Mouse (Mus musculus): ENCODE measurements at regions not wholly inside any gene's neighbourhood (a gene's known extent, or its start where the extent isn't known, plus 50 kb on each side); places are given as distances from the start of the nearest gene placed in this dataset.
A peak's percentile ranks its signal among the peaks of the same experiment; 100 is the strongest.

GRCm38 (mm10) chr6:81724601-81725545 lies 198.6 kb upstream of the Gcfc2 start:
- no peak for DNase-seq (ENCODE audit: low spot score in 2 of 2)

DNA sequence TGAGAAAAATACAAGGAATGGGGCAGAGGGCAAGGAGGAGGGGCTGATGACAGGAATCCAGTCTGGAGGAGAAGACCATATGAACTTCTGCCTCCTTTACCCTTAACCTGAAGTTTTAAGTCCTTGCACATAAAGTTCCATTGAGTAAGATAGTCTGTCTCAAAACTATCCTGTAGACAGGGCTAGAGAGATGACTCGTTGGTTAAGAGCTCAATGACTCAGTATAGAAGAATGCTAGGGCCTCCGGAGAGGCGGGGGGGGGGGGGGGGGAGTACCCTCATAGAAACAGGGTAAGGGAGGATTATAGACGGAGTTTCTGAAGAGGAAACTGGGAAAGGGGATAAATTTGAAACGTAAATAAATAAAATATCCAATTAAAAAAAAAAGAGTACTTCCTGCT lies 191.8 kb upstream of the Gcfc2 start:
- DNase-seq (ENCODE audit: low spot score in 2 of 2), result no peak

- no peak for DNase-seq (ENCODE audit: low spot score in 2 of 2)
Measured at GRCm38 (mm10) chr6:81733527-81733926, 189.9 kb upstream of the Gcfc2 start.

DNA sequence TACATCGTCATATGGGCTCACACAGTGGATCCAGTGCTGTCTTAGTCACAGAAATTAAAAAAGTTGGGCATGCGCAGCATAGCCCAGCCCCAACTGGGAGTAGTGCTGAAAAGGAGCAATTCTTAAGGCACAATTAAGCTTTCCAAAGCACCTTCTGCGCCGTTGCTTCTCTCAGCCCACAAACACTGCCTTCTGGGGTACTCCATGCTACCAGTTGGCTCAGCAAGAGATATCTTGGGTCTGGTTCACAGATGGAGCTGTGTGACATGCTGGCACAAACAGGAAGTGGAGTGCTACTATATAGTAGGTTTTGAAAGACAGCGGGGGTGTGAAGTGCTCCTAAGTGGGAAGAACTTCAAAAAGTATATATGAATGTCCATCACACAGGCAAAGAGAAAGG lies 185.0 kb upstream of the Gcfc2 start:
- DNase-seq (ENCODE audit: low spot score in 2 of 2), result no peak

DNA sequence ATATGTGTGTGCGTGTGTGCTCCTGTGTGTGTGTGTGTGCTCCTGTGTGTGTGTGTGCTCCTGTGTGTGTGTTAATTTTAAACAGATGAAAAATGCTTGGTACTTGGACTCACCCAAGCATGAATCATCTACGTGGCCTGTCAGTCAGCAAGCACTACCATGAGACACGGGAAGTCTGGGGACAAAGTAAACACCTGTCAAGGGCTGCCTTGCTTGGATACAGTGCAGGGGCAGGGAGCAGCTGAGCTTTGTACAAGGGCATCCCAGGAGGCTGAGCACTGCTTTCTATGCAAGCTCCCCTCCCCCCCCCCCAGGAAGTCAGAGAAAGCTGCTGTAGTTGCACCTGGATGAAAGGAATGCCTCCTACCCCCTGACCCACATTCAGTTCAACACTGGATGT lies 173.8 kb upstream of the Gcfc2 start:
- no peak for DNase-seq (ENCODE audit: low spot score in 2 of 2)

DNA sequence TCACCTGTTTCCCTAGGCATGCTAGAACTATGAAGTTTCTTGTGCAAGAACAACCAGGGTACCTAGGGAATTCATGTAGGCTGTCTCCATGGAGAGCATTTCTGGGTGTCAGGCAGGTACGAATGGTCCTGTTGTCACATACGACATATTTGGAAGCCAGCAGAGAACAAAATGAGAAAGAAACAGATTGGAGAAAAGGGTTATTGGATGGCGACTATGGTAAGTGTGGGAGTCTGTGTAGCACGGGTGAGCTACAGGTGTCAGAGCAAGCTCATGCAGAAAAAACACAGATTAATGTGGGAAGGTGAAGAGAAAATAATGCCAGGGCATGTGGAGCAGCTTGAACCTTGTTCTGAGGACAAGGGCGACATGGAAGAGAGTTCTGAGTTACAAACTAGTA lies 171.8 kb upstream of the Gcfc2 start:
- DNase-seq (ENCODE audit: low spot score in 2 of 2), result no peak

DNA sequence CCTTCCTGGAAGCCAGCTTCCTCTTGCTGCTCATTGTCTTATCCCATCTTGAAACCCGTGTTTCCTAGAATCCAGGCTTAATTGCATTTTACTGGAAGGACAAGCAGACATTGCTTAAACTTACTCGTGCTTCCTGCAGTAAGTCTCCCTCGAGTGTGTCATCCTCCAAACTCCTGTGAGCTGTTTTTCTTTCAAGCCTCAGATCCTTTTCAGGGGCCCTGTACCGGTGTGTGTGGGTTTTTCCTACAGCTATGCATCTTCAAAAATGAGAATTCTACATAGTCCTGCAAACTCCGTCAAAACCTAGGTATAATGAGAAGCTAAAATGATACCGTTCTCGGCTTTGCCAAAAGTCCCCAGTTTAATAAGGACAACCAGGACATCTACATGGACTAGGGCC lies 167.2 kb upstream of the Gcfc2 start:
- no peak for DNase-seq (ENCODE audit: low spot score in 2 of 2)

DNA sequence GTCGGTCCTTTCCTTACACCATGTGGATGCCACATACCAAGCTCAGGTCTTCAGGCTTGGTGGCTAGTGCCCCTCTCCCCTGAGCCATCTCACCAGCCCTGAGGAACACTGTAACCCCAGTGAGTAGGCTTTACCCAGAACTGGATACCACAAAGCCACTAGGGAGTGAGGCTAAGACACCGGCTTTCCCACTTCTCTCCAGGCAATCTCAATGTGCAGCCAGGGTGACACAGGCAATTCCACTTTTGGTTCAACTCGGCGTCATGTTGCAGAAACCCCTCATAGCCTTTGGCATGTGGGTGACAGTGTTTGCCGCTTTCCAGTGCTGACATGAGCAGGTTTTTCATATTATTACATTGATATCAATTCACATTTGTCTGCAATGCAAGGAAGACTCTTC lies 164.6 kb upstream of the Gcfc2 start:
- DNase-seq (ENCODE audit: low spot score in 2 of 2), result no peak

GRCm38 (mm10) chr6:81760181-81760580 lies 163.3 kb upstream of the Gcfc2 start:
- DNase-seq (ENCODE audit: low spot score in 2 of 2), result no peak

GRCm38 (mm10) chr6:81765831-81766230 lies 157.6 kb upstream of the Gcfc2 start:
- no peak for DNase-seq (ENCODE audit: low spot score in 2 of 2)

GRCm38 (mm10) chr6:81766800-81767199 lies 156.7 kb upstream of the Gcfc2 start:
- no peak for DNase-seq (ENCODE audit: low spot score in 2 of 2)

GRCm38 (mm10) chr6:81768669-81769537 lies 154.6 kb upstream of the Gcfc2 start:
- peak in 1 of 2 experiments; percentile 2 for DNase-seq (ENCODE audit: low spot score in 2 of 2)

DNA sequence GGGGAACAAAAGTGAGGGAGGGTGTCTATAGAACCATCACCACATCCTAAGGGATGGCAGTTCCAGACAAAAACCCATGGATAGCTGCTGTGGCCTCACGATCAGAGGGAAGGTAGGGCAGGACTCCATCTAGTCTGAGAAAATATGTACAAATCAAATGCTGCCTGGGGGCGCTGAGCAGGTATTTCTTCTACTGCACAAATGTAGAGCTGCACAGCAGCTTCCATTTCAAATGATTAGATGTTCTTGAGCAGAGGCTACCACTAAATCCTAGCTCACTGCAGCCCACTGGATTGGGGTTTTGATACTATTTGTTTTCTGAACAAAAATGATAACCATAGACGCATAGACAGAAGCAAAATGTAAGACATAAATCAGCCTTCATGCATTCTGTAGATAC lies 153.2 kb upstream of the Gcfc2 start:
- DNase-seq (ENCODE audit: low spot score in 2 of 2), result no peak

DNA sequence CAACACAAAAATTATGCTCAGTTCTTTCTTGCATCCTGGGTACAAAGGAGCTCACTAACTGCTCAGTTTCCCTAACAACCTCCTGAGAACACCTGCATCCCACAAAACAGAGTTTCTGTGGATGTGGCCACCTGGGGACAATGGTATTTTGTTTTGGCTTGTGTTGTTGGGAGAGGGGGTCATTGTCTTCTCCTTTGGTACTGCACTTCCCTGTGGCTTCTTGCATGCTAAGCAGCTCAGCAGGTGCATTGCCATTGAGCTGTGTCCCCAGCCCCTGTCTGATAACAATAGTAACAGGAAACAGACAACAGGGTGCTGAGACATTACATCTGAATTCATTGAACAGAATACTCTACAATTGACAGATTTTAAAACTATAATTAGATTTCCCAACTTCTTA lies 151.6 kb upstream of the Gcfc2 start:
- no peak for DNase-seq (ENCODE audit: low spot score in 2 of 2)

DNA sequence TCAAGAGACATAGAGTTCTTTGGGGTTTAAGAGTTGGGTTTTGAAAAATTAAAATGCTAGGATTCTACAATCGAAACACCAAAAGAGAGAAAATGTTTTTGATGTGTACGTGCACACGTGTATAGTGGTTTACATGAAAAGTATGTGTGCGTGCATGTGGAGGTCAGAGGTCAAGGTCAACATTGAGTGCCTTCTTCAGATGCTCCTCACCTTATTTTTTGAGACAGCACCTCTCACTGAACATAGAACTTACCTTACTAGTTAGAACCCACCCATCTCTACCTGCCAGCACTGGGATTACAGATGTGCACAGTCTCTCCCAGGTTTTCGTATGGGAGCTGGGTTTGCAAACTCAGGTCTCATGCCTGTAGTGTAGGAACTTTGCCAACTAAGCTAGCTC lies 141.3 kb upstream of the Gcfc2 start:
- DNase-seq (ENCODE audit: low spot score in 2 of 2), result no peak

GRCm38 (mm10) chr6:81782815-81783435 lies 140.5 kb upstream of the Gcfc2 start:
- DNase-seq (ENCODE audit: low spot score in 2 of 2), result no peak

DNA sequence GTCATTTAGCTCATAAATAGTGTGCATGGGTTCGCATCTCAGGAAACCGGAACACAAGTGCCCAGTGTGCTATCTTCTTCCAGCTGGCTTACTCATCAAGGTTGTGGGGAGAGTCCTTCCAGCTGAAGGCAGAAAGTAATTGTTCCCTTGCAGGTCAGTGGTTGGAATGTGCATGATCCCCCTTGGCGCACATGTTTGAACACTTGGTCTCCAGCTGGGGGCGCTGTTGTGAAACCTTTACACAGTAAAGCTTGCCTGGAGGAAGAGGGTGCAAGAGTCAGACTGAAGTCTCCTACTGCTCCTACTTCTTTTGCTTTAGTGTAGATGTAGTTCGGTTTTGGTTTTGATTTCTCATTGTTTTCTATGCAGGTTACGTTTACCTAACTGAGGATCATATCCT lies 128.2 kb upstream of the Gcfc2 start:
- no peak for DNase-seq (ENCODE audit: low spot score in 2 of 2)

GRCm38 (mm10) chr6:81800822-81801221 lies 122.6 kb upstream of the Gcfc2 start:
- DNase-seq (ENCODE audit: low spot score in 2 of 2), result no peak

- DNase-seq (ENCODE audit: low spot score in 2 of 2), result no peak
Measured at GRCm38 (mm10) chr6:81801804-81802203, 121.7 kb upstream of the Gcfc2 start.

DNA sequence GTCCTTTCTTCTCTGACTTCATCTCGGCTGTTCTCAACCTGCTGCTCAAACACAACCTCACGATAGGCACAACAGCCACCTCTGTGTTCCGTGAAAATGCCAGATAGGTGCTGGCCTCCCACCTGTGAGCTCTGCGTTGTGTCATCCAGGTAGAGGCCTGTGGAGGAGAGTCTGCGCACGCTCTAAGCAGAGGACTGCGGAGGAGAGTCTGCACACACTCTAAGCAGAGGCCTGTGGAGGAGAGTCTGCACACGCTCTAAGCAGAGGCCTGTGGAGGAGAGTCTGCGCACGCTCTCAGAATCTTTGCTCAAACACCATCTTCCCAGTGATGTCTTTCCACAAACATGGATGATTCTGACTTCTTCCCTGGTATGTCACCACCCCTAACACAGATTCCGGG lies 117.5 kb upstream of the Gcfc2 start:
- DNase-seq (ENCODE audit: low spot score in 2 of 2), result no peak

- no peak for DNase-seq (ENCODE audit: low spot score in 2 of 2)
Measured at GRCm38 (mm10) chr6:81808712-81809111, 114.8 kb upstream of the Gcfc2 start.

Data from adrenal gland, adult 18-20 months (tissue).